Mouse (Mus musculus) embryonic facial prominence, embryonic 14.5 days (tissue): Measurements from ENCODE around the gene Trim41. TPM values are rescaled to one million over a fixed set of nuclear protein-coding genes. Genes with fewer than 3 reads are reported as not detected.
A peak's percentile ranks its signal among the peaks of the same experiment; 100 is the strongest.

Source experiments
- ATAC-seq: fragments of 200-750 bp; cut with Nextera tagmentation; 2 replicates; pipeline ENCODE4 v1.8.0; 2017; ENCODE audit warnings: low read depth, moderate number of reproducible peaks, moderate TSS enrichment
- DNase-seq: peaks from one replicate; pipeline ENCODE4 v3.0.0-alpha.2; 2015; ENCODE audit warnings: low spot score
- H3K27ac ChIP-seq: fragments of 300-500 bp; sonication (generic); replicated peaks from 2 replicates; pipeline ENCODE4 v1.5.1; 2014; ENCODE audit warnings: low read depth, mild to moderate bottlenecking, low read length, moderate library complexity
- H3K27me3 ChIP-seq: fragments of 300-500 bp; sonication (generic); replicated peaks from 2 replicates; pipeline ENCODE4 v1.6.1; 2014; ENCODE audit warnings: low read length; ENCODE audit not compliant: control insufficient read depth, insufficient read depth
- H3K36me3 ChIP-seq: fragments of 300-500 bp; sonication (generic); 2 replicates; pipeline ENCODE4 v1.6.1; 2014; ENCODE audit warnings: low read length, mixed read lengths; ENCODE audit not compliant: control insufficient read depth, insufficient read depth
- H3K4me1 ChIP-seq: fragments of 300-500 bp; sonication (generic); 2 replicates; pipeline ENCODE4 v1.6.1; 2014; ENCODE audit warnings: antibody characterized with exemption, low read length; ENCODE audit not compliant: control insufficient read depth, insufficient read depth
- H3K4me2 ChIP-seq: fragments of 300-500 bp; sonication (generic); 2 replicates; pipeline ENCODE4 v1.6.1; 2014; ENCODE audit warnings: low read depth, mild to moderate bottlenecking, low read length, moderate library complexity, mixed read lengths
- H3K4me3 ChIP-seq: fragments of 300-500 bp; sonication (generic); 2 replicates; pipeline ENCODE4 v1.5.1; 2014; ENCODE audit warnings: low read depth, mild to moderate bottlenecking, low read length
- H3K9ac ChIP-seq: fragments of 300-500 bp; sonication (generic); 2 replicates; pipeline ENCODE4 v1.6.1; 2014; ENCODE audit warnings: low read depth, mild to moderate bottlenecking, low read length, moderate library complexity, mixed read lengths
- H3K9me3 ChIP-seq: fragments of 300-500 bp; sonication (generic); 2 replicates; pipeline ENCODE4 v1.6.1; 2016; ENCODE audit warnings: low read length; ENCODE audit not compliant: control insufficient read depth
- WGBS: fragments of 180-500 bp; shearing (Covaris S2); extraction: QIAGEN DNeasy Blood & Tissue Kit; methylation state at CpG from one replicate; pipeline ENCODE4 v1.1.7; 2014; 5-methylcytosine and 5-hydroxymethylcytosine counted together
- polyA plus RNA-seq: library from polyadenylated mRNA; unstranded; fragments of >200 nt; fragmentation: Nextera tagmentation; extraction: Ambion mirVana; gene quantifications from 2 replicates; pipeline ENCODE4 v1.2.1, GENCODE M21; 2014

The Trim41 gene
- polyA plus RNA-seq, result 5.2 and 5.3 TPM in 2 replicates

GRCm38 (mm10) chr11:48816800-48817665, at the start of gene Trim41:
Trim41 (minus strand) TSS chr11:48817353.
- Histone ChIP-seq H3K9me3 (no peaks in the 10 kb centered on the region), H3K4me1 (0 out of 2 replicates have a peak, but pooled peaks cover 3% of the 10 kb centered on the region)
- 0% methylated on average over 45 of the region's 77 CpGs for WGBS

GRCm38 (mm10) chr11:48866481-48866880, 49.3 kb upstream of the Trim41 start:
- Histone ChIP-seq H3K4me1 (0 out of 2 replicates have a peak, but pooled peaks cover under 1% of the 10 kb centered on the region), H3K9ac (no peak overlapping the region), H3K4me3 (no peak overlapping the region), H3K36me3 (no peaks in the 10 kb centered on the region), H3K27ac (no peak overlapping the region), H3K27me3 (no peaks in the 10 kb centered on the region), H3K4me2 (no peak overlapping the region), H3K9me3 (no peaks in the 10 kb centered on the region)
- ATAC-seq (no peak), DNase-seq (no peak)
- WGBS, result 94% methylated on average over 9 of the region's 9 CpGs

More at GRCm38 (mm10) chr11:48816800-48817665, at the start of gene Trim41:
- ATAC-seq, result peak; percentile 97
- DNase-seq, result peak; percentile 99
- Histone ChIP-seq H3K27ac (peak within 1 kb of the TSS; percentile 88), H3K4me2 (peak within 1 kb of the TSS; percentile 85), H3K36me3 (peaks cover 8% of the 10 kb centered on the region), H3K9ac (peak within 1 kb of the TSS; percentile 91), H3K27me3 (no peaks in the 10 kb centered on the region), H3K4me3 (peak within 1 kb of the TSS; percentile 73)

- Histone ChIP-seq H3K4me3 (no peak overlapping the region), H3K27ac (no peak overlapping the region), H3K36me3 (no peaks in the 10 kb centered on the region), H3K4me2 (no peak overlapping the region), H3K4me1 (no peaks in the 10 kb centered on the region), H3K27me3 (no peaks in the 10 kb centered on the region), H3K9me3 (no peaks in the 10 kb centered on the region), H3K9ac (no peak overlapping the region)
- no peak for DNase-seq
- WGBS, result 83% methylated on average over 3 of the region's 3 CpGs
- ATAC-seq, result no peak
Measured at GRCm38 (mm10) chr11:48863808-48864207, 46.7 kb upstream of the Trim41 start.

GRCm38 (mm10) chr11:48862784-48863319, 45.7 kb upstream of the Trim41 start:
- Histone ChIP-seq H3K36me3 (no peaks in the 10 kb centered on the region), H3K9ac (no peak overlapping the region), H3K27me3 (no peaks in the 10 kb centered on the region), H3K27ac (no peak overlapping the region), H3K4me3 (no peak overlapping the region), H3K4me1 (no peaks in the 10 kb centered on the region), H3K9me3 (no peaks in the 10 kb centered on the region), H3K4me2 (no peak overlapping the region)
- WGBS, result 88% methylated on average over 1 of the region's 1 CpGs
- ATAC-seq (no peak), DNase-seq (no peak)

- no peaks in the 10 kb centered on the region for H3K27me3 ChIP-seq
- no peaks in the 10 kb centered on the region for H3K9me3 ChIP-seq
- H3K4me2 ChIP-seq, result peak overlapping the region; percentile 75
- DNase-seq (peak; percentile 81), ATAC-seq (no peak)
- no peaks in the 10 kb centered on the region for H3K36me3 ChIP-seq
- H3K4me3 ChIP-seq, result peak overlapping the region; percentile 61; the same call in 1 of the 2 replicates
- WGBS, result under 1% methylated on average over 6 of the region's 6 CpGs
- no peak overlapping the region for H3K27ac ChIP-seq
- peaks cover 9% of the 10 kb centered on the region for H3K4me1 ChIP-seq
- no peak overlapping the region for H3K9ac ChIP-seq
Measured at GRCm38 (mm10) chr11:48859014-48859413, 41.9 kb upstream of the Trim41 start.

GRCm38 (mm10) chr11:48853474-48854180, 36.5 kb upstream of the Trim41 start:
- peaks cover 12% of the 10 kb centered on the region for H3K4me1 ChIP-seq
- peak overlapping the region; percentile 66 for H3K9ac ChIP-seq
- no peak overlapping the region for H3K27ac ChIP-seq
- DNase-seq (peak; percentile 89), ATAC-seq (peak; percentile 64)
- under 1% methylated on average over 31 of the region's 31 CpGs for WGBS
- no peaks in the 10 kb centered on the region for H3K36me3 ChIP-seq
- H3K4me3 ChIP-seq, result peak overlapping the region; percentile 61
- H3K9me3 ChIP-seq, result no peaks in the 10 kb centered on the region
- peak overlapping the region; percentile 75 for H3K4me2 ChIP-seq
- H3K27me3 ChIP-seq, result peaks cover 6% of the 10 kb centered on the region; the same call in 1 of the 2 replicates

GRCm38 (mm10) chr11:48852624-48853473, 35.7 kb upstream of the Trim41 start:
- peak overlapping the region; percentile 75 for H3K4me2 ChIP-seq
- H3K36me3 ChIP-seq, result no peaks in the 10 kb centered on the region
- H3K4me1 ChIP-seq, result peaks cover 12% of the 10 kb centered on the region
- H3K9me3 ChIP-seq, result no peaks in the 10 kb centered on the region
- no peak for DNase-seq
- no peak for ATAC-seq
- peaks cover 6% of the 10 kb centered on the region; the same call in 1 of the 2 replicates for H3K27me3 ChIP-seq
- no peak overlapping the region for H3K27ac ChIP-seq
- 10% methylated on average over 23 of the region's 23 CpGs for WGBS
- peak overlapping the region; percentile 66 for H3K9ac ChIP-seq
- peak overlapping the region; percentile 61 for H3K4me3 ChIP-seq

- DNase-seq, result no peak
- Histone ChIP-seq H3K4me3 (peak overlapping the region; percentile 61; the same call in 1 of the 2 replicates), H3K27ac (no peak overlapping the region), H3K4me1 (peaks cover 12% of the 10 kb centered on the region), H3K27me3 (peaks cover 6% of the 10 kb centered on the region; the same call in 1 of the 2 replicates), H3K9ac (no peak overlapping the region), H3K4me2 (peak overlapping the region; percentile 75), H3K9me3 (no peaks in the 10 kb centered on the region), H3K36me3 (no peaks in the 10 kb centered on the region)
- whole genome bisulfite sequencing, result 72% methylated on average over 4 of the region's 4 CpGs
- no peak for ATAC-seq
Measured at GRCm38 (mm10) chr11:48852190-48852589, 35.0 kb upstream of the Trim41 start.
